Mouse (Mus musculus) thymus, postnatal 4 days (tissue): Measurements from ENCODE around the gene Platr17.
"Not testable (repeated sequence)": the region's sequence is repeated elsewhere in the genome, so short reads cannot be mapped to it uniquely, and the experiment has no call there.

Experiments used
- DNase-seq: peaks from one replicate; pipeline ENCODE4 v3.0.0; 2021

Gene Platr17

GRCm38 (mm10) chr17:33904835-33905234 is at the start of gene Platr17:
TSS of gene Platr17 (plus strand) at chr17:33905135.
- DNase-seq: not testable (repeated sequence)

GRCm38 (mm10) chr17:33857816-33858215 is 47.1 kb upstream of the Platr17 start:
- DNase-seq: no peak

GRCm38 (mm10) chr17:33865330-33866030 is 39.5 kb upstream of the Platr17 start:
- peak; percentile 82 for DNase-seq

- DNase-seq: not testable (repeated sequence)
Observed at GRCm38 (mm10) chr17:33873537-33873936, 31.4 kb upstream of the Platr17 start, which contains the start of gene Gm7029. TSS of gene Gm7029 (plus strand) at chr17:33873837.

GRCm38 (mm10) chr17:33874411-33874810 is 30.5 kb upstream of the Platr17 start:
- peak; percentile 39 for DNase-seq

GRCm38 (mm10) chr17:33875797-33876196 is 29.1 kb upstream of the Platr17 start:
- peak; percentile 42 for DNase-seq

GRCm38 (mm10) chr17:33884320-33884719 is 20.6 kb upstream of the Platr17 start:
- DNase-seq: not testable (repeated sequence)

GRCm38 (mm10) chr17:33887802-33888201 is 17.1 kb upstream of the Platr17 start:
- not testable (repeated sequence) for DNase-seq

- not testable (repeated sequence) for DNase-seq
Observed at GRCm38 (mm10) chr17:33888230-33888629, 16.7 kb upstream of the Platr17 start.

- DNase-seq: not testable (repeated sequence)
Observed at GRCm38 (mm10) chr17:33889941-33890532, 14.9 kb upstream of the Platr17 start.

GRCm38 (mm10) chr17:33890533-33891059 is 14.3 kb upstream of the Platr17 start, which contains the start of gene Kifc1:
TSS of gene Kifc1 (minus strand) at chr17:33890661.
- DNase-seq: peak; percentile 99

GRCm38 (mm10) chr17:33891357-33891756 is 13.6 kb upstream of the Platr17 start:
- DNase-seq: no peak

- peak; percentile 39 for DNase-seq
Observed at GRCm38 (mm10) chr17:33891892-33892291, 13.0 kb upstream of the Platr17 start.

GRCm38 (mm10) chr17:33892429-33892828 is 12.5 kb upstream of the Platr17 start:
- no peak for DNase-seq

GRCm38 (mm10) chr17:33893011-33893410 is 11.9 kb upstream of the Platr17 start:
- not testable (repeated sequence) for DNase-seq

- peak; percentile 63 for DNase-seq
Observed at GRCm38 (mm10) chr17:33897114-33897794, 7.7 kb upstream of the Platr17 start.

GRCm38 (mm10) chr17:33898193-33898592 is 6.7 kb upstream of the Platr17 start:
- DNase-seq: not testable (repeated sequence)

GRCm38 (mm10) chr17:33899642-33900041 is 5.3 kb upstream of the Platr17 start:
- no peak for DNase-seq

GRCm38 (mm10) chr17:33900281-33900988 is 4.5 kb upstream of the Platr17 start:
- no peak for DNase-seq

GRCm38 (mm10) chr17:33900989-33901314 is 4.0 kb upstream of the Platr17 start:
- DNase-seq: no peak

- DNase-seq: no peak
Observed at GRCm38 (mm10) chr17:33901653-33902052, 3.3 kb upstream of the Platr17 start.

GRCm38 (mm10) chr17:33902079-33902478 is 2.9 kb upstream of the Platr17 start:
- DNase-seq: no peak

GRCm38 (mm10) chr17:33902491-33902890 is 2.4 kb upstream of the Platr17 start:
- DNase-seq: no peak
